Mouse (Mus musculus) kidney, embryonic 15.5 days (tissue): Measurements from ENCODE around the gene Mcm8. TPM values are rescaled to one million over a fixed set of nuclear protein-coding genes. Genes with fewer than 3 reads are reported as not detected.
A peak's percentile ranks its signal among the peaks of the same experiment; 100 is the strongest.

ENCODE experiments used
- ATAC-seq: fragments of 200-750 bp; cut with Nextera tagmentation; replicated peaks from 2 replicates; pipeline ENCODE4 v1.8.0; 2017; ENCODE audit warnings: moderate TSS enrichment; ENCODE audit not compliant: low FRiP score
- H3K27ac ChIP-seq: fragments of 300-500 bp; sonication (generic); 2 replicates; pipeline ENCODE4 v1.5.1; 2015; ENCODE audit warnings: mild to moderate bottlenecking, inconsistent platforms
- H3K27me3 ChIP-seq: fragments of 300-500 bp; sonication (generic); 2 replicates; pipeline ENCODE4 v1.6.1; 2015; ENCODE audit warnings: inconsistent platforms
- H3K36me3 ChIP-seq: fragments of 300-500 bp; sonication (generic); 2 replicates; pipeline ENCODE4 v1.6.1; 2015; ENCODE audit warnings: inconsistent platforms
- H3K4me1 ChIP-seq: fragments of 300-500 bp; sonication (generic); 2 replicates; pipeline ENCODE4 v1.6.1; 2015; ENCODE audit warnings: inconsistent platforms
- H3K4me2 ChIP-seq: fragments of 300-500 bp; sonication (generic); 2 replicates; pipeline ENCODE4 v1.6.1; 2015; ENCODE audit warnings: moderate library complexity, mild to moderate bottlenecking, inconsistent platforms
- H3K4me3 ChIP-seq: fragments of 300-500 bp; sonication (generic); replicated peaks from 2 replicates; pipeline ENCODE4 v1.5.1; 2015; ENCODE audit warnings: mild to moderate bottlenecking, inconsistent platforms
- H3K9ac ChIP-seq: fragments of 300-500 bp; sonication (generic); 2 replicates; pipeline ENCODE4 v1.6.1; 2015; ENCODE audit warnings: mild to moderate bottlenecking, inconsistent platforms
- H3K9me3 ChIP-seq: fragments of 300-500 bp; sonication (generic); replicated peaks from 2 replicates; pipeline ENCODE4 v1.6.1; 2016; ENCODE audit warnings: inconsistent platforms
- WGBS: fragments of 180-500 bp; shearing (Covaris S2); methylation state at CpG from one replicate; pipeline ENCODE4 v1.1.7; 2015; ENCODE audit warnings: mixed read lengths; 5-methylcytosine and 5-hydroxymethylcytosine counted together
- polyA plus RNA-seq: library from polyadenylated mRNA; unstranded; fragments of >200 nt; fragmentation: Nextera tagmentation; extraction: Ambion mirVana; gene quantifications from 2 replicates; pipeline ENCODE4 v1.2.1, GENCODE M21; 2015

The Mcm8 gene
- polyA plus RNA-seq, 1 experiment from 2014 or later = 16.8 TPM

DNA sequence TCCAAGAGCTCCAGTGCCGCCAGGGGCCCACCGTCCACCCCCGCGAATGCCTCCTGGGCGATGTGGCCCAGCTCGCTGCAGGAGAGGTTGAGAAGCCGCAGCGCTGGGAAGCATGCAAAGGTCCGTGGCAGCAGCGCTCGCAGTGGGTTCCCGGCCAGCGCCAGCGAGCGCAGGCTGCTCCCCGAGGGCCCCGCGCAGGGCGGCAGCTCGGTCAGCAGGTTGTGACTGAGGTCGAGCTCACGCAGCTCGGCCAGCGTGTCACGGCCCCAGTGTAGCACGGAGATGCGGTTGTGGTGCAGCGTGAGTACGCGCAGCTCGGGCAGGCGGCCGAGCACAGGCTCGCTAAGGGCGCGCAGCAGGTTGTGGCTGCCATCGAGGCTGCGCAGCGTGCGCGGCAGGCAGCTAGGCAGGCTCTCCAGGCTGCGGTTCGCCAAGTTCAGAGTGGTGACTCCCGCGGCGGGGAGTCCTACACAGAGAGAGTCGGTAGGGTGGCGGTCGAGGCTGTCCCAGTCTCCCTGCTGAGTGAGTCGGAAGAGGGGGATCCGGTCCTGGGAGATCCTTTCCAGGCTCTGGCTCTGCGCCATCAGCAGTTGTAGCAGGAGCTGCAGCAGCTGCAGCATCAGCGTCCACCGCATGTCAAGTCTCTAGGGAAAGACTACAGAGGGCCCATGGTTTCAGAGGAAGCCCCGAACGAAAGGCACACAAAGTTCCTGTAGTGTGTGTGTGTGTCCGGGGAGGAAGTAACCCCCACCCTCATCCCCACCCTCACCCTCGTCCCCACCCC, 63.5 kb downstream of the Mcm8 start:
- H3K36me3 ChIP-seq = no peaks in the 10 kb centered on the region
- H3K4me1 ChIP-seq = peaks cover 33% of the 10 kb centered on the region
- under 1% methylated on average over 55 of the region's 58 CpGs for WGBS
- peaks cover 37% of the 10 kb centered on the region for H3K27me3 ChIP-seq
- ATAC-seq = peak; percentile 83
- H3K27ac ChIP-seq = no peak overlapping the region
- peak overlapping the region; percentile 55 for H3K4me3 ChIP-seq
- no peaks in the 10 kb centered on the region for H3K9me3 ChIP-seq
- H3K4me2 ChIP-seq = peak overlapping the region; percentile 98
- peak overlapping the region; percentile 21; the same call in 1 of the 2 replicates for H3K9ac ChIP-seq

DNA sequence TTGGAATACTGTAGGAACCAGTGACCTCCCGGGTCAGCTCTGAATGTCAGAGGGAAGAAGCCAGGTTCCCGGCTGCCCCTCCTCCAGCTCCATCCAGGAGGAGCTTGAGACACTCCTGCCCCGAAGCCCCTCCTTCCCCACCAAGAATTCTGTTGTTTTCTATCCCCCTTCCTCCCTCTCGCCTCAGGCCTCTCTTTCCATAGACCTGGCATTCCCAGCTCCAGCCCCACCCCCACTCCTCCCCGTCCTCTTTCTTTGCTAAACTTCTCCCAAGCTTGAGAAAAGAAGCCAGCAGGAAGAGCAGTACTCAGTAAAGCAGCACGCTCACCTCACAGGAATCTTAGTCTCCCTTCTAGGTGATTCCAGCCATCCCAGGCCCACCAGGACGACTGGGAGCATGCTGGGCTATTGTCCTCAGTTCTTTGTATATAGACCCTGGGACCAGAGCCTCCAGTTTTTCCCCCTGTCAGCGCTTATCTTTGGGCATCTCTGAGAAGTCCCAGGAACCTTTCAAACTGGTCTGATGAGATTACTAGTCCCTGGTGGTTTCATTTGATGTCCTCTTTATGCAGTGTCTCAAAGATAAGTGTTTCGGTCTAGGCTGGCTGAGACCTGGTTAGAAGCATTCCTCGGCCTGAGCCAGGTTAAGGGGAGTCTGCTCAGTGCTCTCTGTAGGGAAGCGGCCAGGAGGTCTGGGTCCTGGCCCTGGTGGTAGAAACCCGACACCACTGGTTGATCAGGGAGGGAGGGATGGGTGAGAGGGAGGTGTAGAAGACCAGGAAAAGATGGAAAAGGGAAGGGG, 65.1 kb downstream of the Mcm8 start, which contains the start of gene Lrrn4:
Gene Lrrn4, minus strand, starts transcription at position 48 of the 802 bp plus-strand sequence.
- ATAC-seq = 0 out of 2 replicates have a peak, but pooled peaks have one; percentile 43
- Histone ChIP-seq H3K4me2 (peak within 1 kb of the TSS; percentile 98), H3K27ac (no peak within 1 kb of the TSS), H3K9ac (peak within 1 kb of the TSS; percentile 21; the same call in 1 of the 2 replicates), H3K4me1 (peaks cover 35% of the 10 kb centered on the region), H3K36me3 (no peaks in the 10 kb centered on the region), H3K9me3 (no peaks in the 10 kb centered on the region), H3K4me3 (peak within 1 kb of the TSS; percentile 55), H3K27me3 (peaks cover 37% of the 10 kb centered on the region)
- WGBS = 10% methylated on average over 12 of the region's 12 CpGs

DNA sequence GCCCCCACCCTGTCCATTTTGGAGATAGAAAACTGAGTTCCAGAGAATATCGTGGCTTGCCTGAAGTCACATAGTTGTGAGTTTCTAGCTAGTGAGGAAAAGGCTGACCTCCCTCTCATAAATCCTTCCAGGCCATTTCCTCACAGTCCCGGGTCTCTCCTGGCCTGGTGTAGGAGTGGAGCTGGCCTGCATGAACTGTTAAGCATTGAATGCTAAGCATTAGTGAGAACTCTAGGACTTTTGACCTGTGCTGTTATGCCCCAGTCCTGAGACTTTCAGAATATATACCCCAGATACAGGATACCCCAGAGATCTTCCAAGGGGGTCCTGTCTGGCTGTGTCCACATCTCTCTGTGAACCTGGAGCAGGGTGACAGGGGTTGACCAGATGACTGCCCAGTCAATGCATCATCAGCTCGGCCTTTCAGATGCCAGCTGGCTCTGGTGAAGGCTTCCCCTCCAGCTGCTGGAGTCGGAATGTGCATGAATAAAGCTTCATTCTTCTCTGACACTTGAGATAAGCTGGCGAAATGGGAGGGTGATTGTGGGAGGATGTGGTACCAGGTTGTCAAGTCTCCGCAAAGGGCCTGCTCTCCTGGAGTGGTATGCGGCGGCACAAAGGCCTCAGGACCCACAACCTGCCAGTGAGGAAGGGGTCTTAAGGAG, 68.5 kb downstream of the Mcm8 start:
- Histone ChIP-seq H3K27me3 (peaks cover 14% of the 10 kb centered on the region), H3K9ac (no peak overlapping the region), H3K4me1 (peaks cover 26% of the 10 kb centered on the region), H3K4me3 (no peak overlapping the region), H3K4me2 (no peak overlapping the region), H3K9me3 (no peaks in the 10 kb centered on the region), H3K27ac (no peak overlapping the region), H3K36me3 (no peaks in the 10 kb centered on the region)
- peak; percentile 63 for ATAC-seq
- WGBS = 27% methylated on average over 8 of the region's 8 CpGs

DNA sequence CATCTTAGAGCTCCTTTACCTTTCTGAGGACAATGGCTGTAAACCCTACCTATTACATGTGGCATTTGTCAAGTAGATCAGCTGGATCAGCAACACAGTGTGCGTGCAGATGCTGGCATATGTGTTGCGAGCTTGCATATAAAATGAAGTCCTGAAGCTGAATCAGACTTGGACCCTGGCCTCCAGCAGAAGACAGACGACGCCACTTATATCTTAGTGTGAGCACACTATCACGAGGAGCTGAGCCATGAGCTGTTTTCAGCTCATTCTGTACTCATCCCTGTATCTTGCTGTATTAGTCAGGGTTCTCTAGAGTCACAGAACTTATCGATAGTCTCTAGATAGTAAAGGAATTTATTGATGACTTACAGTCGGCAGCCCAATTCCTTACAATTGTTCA, 69.4 kb downstream of the Mcm8 start:
- H3K4me3 ChIP-seq = no peak overlapping the region
- no peaks in the 10 kb centered on the region for H3K9me3 ChIP-seq
- no peak overlapping the region for H3K9ac ChIP-seq
- no peak overlapping the region for H3K27ac ChIP-seq
- no peak for ATAC-seq
- peaks cover 18% of the 10 kb centered on the region for H3K4me1 ChIP-seq
- no peaks in the 10 kb centered on the region for H3K36me3 ChIP-seq
- 90% methylated on average over 7 of the region's 7 CpGs for WGBS
- no peak overlapping the region for H3K4me2 ChIP-seq
- peaks cover 5% of the 10 kb centered on the region for H3K27me3 ChIP-seq

Other genes with a start within 250 kb of the Mcm8 start
- gene Gpcpd1, start 228.4 kb upstream of the Mcm8 start, polyA plus RNA-seq = 33.6 and 34.1 TPM in 2 replicates
- gene Shld1, start 129.2 kb upstream of the Mcm8 start, polyA plus RNA-seq = 15.2 and 16.2 TPM in 2 replicates
- gene Chgb, start 34.9 kb upstream of the Mcm8 start, polyA plus RNA-seq = 4.3 and 31.0 TPM in 2 replicates
- 31.0 and 31.2 TPM in 2 replicates for gene Trmt6, start 86 bp upstream of the Mcm8 start, polyA plus RNA-seq
- gene Crls1, start 30.5 kb downstream of the Mcm8 start, polyA plus RNA-seq = 11.2 and 16.5 TPM in 2 replicates
- 1.3 and 2.3 TPM in 2 replicates for gene Lrrn4, start 64.8 kb downstream of the Mcm8 start, polyA plus RNA-seq
- gene Fermt1, start 129.8 kb downstream of the Mcm8 start, polyA plus RNA-seq = 14.9 and 16.2 TPM in 2 replicates